Mouse (Mus musculus) kidney, postnatal 0 days (tissue): ENCODE measurements around the gene Loxl1. TPM values are rescaled to one million over a fixed set of nuclear protein-coding genes. Genes with fewer than 3 reads are reported as not detected.

ENCODE experiments used
- ATAC-seq: fragments of 200-750 bp; cut with Nextera tagmentation; replicated peaks from 2 replicates; pipeline ENCODE4 v1.8.0; 2017; ENCODE audit warnings: low read depth, moderate number of reproducible peaks, moderate TSS enrichment, moderate library complexity; ENCODE audit not compliant: low FRiP score
- DNase-seq: peaks from one replicate; pipeline ENCODE4 v3.0.0-alpha.2; 2016; ENCODE audit warnings: low spot score
- H3K27ac ChIP-seq: fragments of 300-500 bp; sonication (generic); 2 replicates; pipeline ENCODE4 v1.5.1; 2014; ENCODE audit warnings: mild to moderate bottlenecking
- H3K27me3 ChIP-seq: fragments of 300-500 bp; sonication (generic); 2 replicates; pipeline ENCODE4 v1.6.1; 2014; ENCODE audit warnings: low read length, mixed read lengths; ENCODE audit not compliant: insufficient read depth
- H3K36me3 ChIP-seq: fragments of 300-500 bp; sonication (generic); 2 replicates; pipeline ENCODE4 v1.6.1; 2014; ENCODE audit warnings: low read length, mixed read lengths; ENCODE audit not compliant: insufficient read depth
- H3K4me1 ChIP-seq: fragments of 300-500 bp; sonication (generic); replicated peaks from 2 replicates; pipeline ENCODE4 v1.6.1; 2014; ENCODE audit warnings: antibody characterized with exemption, low read length, mixed read lengths; ENCODE audit not compliant: insufficient read depth
- H3K4me2 ChIP-seq: fragments of 300-500 bp; sonication (generic); 2 replicates; pipeline ENCODE4 v1.6.1; 2014; ENCODE audit warnings: mild to moderate bottlenecking, low read length, moderate library complexity, mixed read lengths
- H3K4me3 ChIP-seq: fragments of 300-500 bp; sonication (generic); replicated peaks from 2 replicates; pipeline ENCODE4 v1.5.1; 2014; ENCODE audit warnings: low read depth, low read length
- H3K9ac ChIP-seq: fragments of 300-500 bp; sonication (generic); 2 replicates; pipeline ENCODE4 v1.6.1; 2014; ENCODE audit warnings: low read depth, low read length
- H3K9me3 ChIP-seq: fragments of 300-500 bp; sonication (generic); replicated peaks from 2 replicates; pipeline ENCODE4 v1.6.1; 2016; ENCODE audit warnings: low read length, inconsistent platforms, mixed read lengths
- CTCF ChIP-seq: IDR thresholded peaks from 2 replicates; pipeline ENCODE4 v1.5.1; 2016; ENCODE audit warnings: antibody characterized with exemption, low read depth, mild to moderate bottlenecking, moderate library complexity
- WGBS: fragments of 180-500 bp; shearing (Covaris S2); extraction: QIAGEN DNeasy Blood & Tissue Kit; methylation state at CpG from one replicate; pipeline ENCODE4 v1.1.7; 2014; 5-methylcytosine and 5-hydroxymethylcytosine counted together
- polyA plus RNA-seq: library from polyadenylated mRNA; unstranded; fragments of >200 nt; fragmentation: Nextera tagmentation; extraction: Ambion mirVana; gene quantifications from 2 replicates; pipeline ENCODE4 v1.2.1, GENCODE M21; 2015

Gene Loxl1
- polyA plus RNA-seq, 1 experiment from 2014 or later: 62.2 TPM

- H3K4me3 ChIP-seq: no peak overlapping the region
- DNase-seq (peak; percentile 46), ATAC-seq (no peak)
- H3K36me3 ChIP-seq: no peaks in the 10 kb centered on the region
- no peaks in the 10 kb centered on the region for H3K27me3 ChIP-seq
- H3K27ac ChIP-seq: no peak overlapping the region; the same call in 1 of the 2 replicates
- no peak for TF ChIP-seq CTCF
- no peaks in the 10 kb centered on the region for H3K9me3 ChIP-seq
- H3K4me1 ChIP-seq: peaks cover 15% of the 10 kb centered on the region; the same call in 1 of the 2 replicates
- 45% methylated on average over 5 of the region's 5 CpGs for WGBS
- H3K9ac ChIP-seq: no peak overlapping the region
- no peak overlapping the region for H3K4me2 ChIP-seq
These were observed 1.8 kb upstream of the Loxl1 start for GRCm38 (mm10) chr9:58314682-58315360.

- Histone ChIP-seq H3K27ac (peak overlapping the region; percentile 78), H3K4me2 (peak overlapping the region; percentile 69), H3K9ac (peak overlapping the region; percentile 66), H3K4me3 (peak overlapping the region; percentile 47), H3K36me3 (no peaks in the 10 kb centered on the region), H3K4me1 (peaks cover 22% of the 10 kb centered on the region), H3K9me3 (no peaks in the 10 kb centered on the region), H3K27me3 (no peaks in the 10 kb centered on the region)
- TF ChIP-seq CTCF: no peak
- DNase-seq (peak; percentile 68), ATAC-seq (peak; percentile 37)
- WGBS: 1% methylated on average over 72 of the region's 72 CpGs
These were observed 616 bp downstream of the Loxl1 start for GRCm38 (mm10) chr9:58312196-58312943.

GRCm38 (mm10) chr9:58311191-58311910 lies 1.6 kb downstream of the Loxl1 start:
- Histone ChIP-seq H3K4me1 (peaks cover 28% of the 10 kb centered on the region), H3K27me3 (no peaks in the 10 kb centered on the region), H3K4me2 (peak overlapping the region; percentile 69), H3K9ac (peak overlapping the region; percentile 66), H3K4me3 (peak overlapping the region; percentile 47), H3K27ac (peak overlapping the region; percentile 78; the same call in 1 of the 2 replicates), H3K36me3 (no peaks in the 10 kb centered on the region), H3K9me3 (no peaks in the 10 kb centered on the region)
- DNase-seq (no peak), ATAC-seq (no peak)
- 56% methylated on average over 33 of the region's 33 CpGs for WGBS
- TF ChIP-seq CTCF: peak; percentile 39; the same call in 1 of the 2 replicates

- peak overlapping the region; percentile 13 for H3K4me3 ChIP-seq
- DNase-seq (no peak), ATAC-seq (no peak)
- H3K36me3 ChIP-seq: no peaks in the 10 kb centered on the region
- TF ChIP-seq CTCF: no peak
- WGBS: 64% methylated on average over 14 of the region's 14 CpGs
- no peaks in the 10 kb centered on the region for H3K9me3 ChIP-seq
- H3K27me3 ChIP-seq: no peaks in the 10 kb centered on the region
- H3K4me2 ChIP-seq: peak overlapping the region; percentile 41
- H3K27ac ChIP-seq: no peak overlapping the region
- peaks cover 40% of the 10 kb centered on the region for H3K4me1 ChIP-seq
- H3K9ac ChIP-seq: 0 out of 2 replicates have a peak overlapping the region, but pooled peaks have one; percentile 18
These were observed 2.8 kb downstream of the Loxl1 start for GRCm38 (mm10) chr9:58310043-58310660.

GRCm38 (mm10) chr9:58308395-58308794 lies 4.6 kb downstream of the Loxl1 start:
- H3K9ac ChIP-seq: no peak overlapping the region
- 40% methylated on average over 6 of the region's 6 CpGs for WGBS
- 0 out of 2 replicates have a peak overlapping the region, but pooled peaks have one; percentile 5 for H3K4me2 ChIP-seq
- no peak overlapping the region for H3K4me3 ChIP-seq
- ATAC-seq (0 out of 2 replicates have a peak, but pooled peaks have one; percentile 8), DNase-seq (peak; percentile 63)
- no peak for TF ChIP-seq CTCF
- no peaks in the 10 kb centered on the region for H3K9me3 ChIP-seq
- peaks cover 57% of the 10 kb centered on the region for H3K4me1 ChIP-seq
- H3K27ac ChIP-seq: 0 out of 2 replicates have a peak overlapping the region, but pooled peaks have one; percentile 19
- no peaks in the 10 kb centered on the region for H3K27me3 ChIP-seq
- H3K36me3 ChIP-seq: no peaks in the 10 kb centered on the region

- TF ChIP-seq CTCF: no peak
- DNase-seq (peak; percentile 66), ATAC-seq (0 out of 2 replicates have a peak, but pooled peaks have one; percentile 38)
- Histone ChIP-seq H3K9ac (no peak overlapping the region), H3K27ac (peak overlapping the region; percentile 65), H3K4me1 (peaks cover 53% of the 10 kb centered on the region), H3K4me3 (no peak overlapping the region), H3K27me3 (no peaks in the 10 kb centered on the region), H3K36me3 (no peaks in the 10 kb centered on the region), H3K9me3 (no peaks in the 10 kb centered on the region), H3K4me2 (no peak overlapping the region)
- 18% methylated on average over 6 of the region's 6 CpGs for WGBS
These were observed 7.3 kb downstream of the Loxl1 start for GRCm38 (mm10) chr9:58305686-58306085.
